In genomic region chr10:5195288-5195687, GRCm38 (mm10) we compare ENCODE assay signal across 8 mouse cellular contexts.
A peak's percentile ranks its signal among the peaks of the same experiment; 100 is the strongest.
DNase-seq lines count a peak whose midpoint lies in the region; ATAC-seq lines count a peak whose summit lies in the region.
"Had no signal": no experiment of that assay in that cellular context is flagged by ENCODE, and none has a peak within 500 bp of the region (broad histone marks: within the 10 kb centered on the region; RNA-seq: fewer than 3 reads in every experiment).

No protein-coding gene starts in this region.

- H3K9ac ChIP-seq in intestine, embryonic 14.5 days (ENCODE audit: low read length): no peak overlapping the region
- H3K9ac ChIP-seq in intestine, embryonic 16.5 days (ENCODE audit: low read depth, low read length): no peak overlapping the region
- no peak overlapping the region for H3K9ac ChIP-seq in embryonic facial prominence, embryonic 14.5 days (ENCODE audit: low read depth, low read length)

- WGBS in intestine, embryonic 14.5 days: 70% methylated on average over 5 of the region's 5 CpGs
- WGBS in intestine, embryonic 16.5 days: 58% methylated on average over 5 of the region's 5 CpGs
- WGBS in embryonic facial prominence, embryonic 14.5 days: 63% methylated on average over 5 of the region's 5 CpGs
- WGBS in hindbrain, embryonic 10.5 days: 71% methylated on average over 5 of the region's 5 CpGs

- H3K4me3 ChIP-seq in intestine, embryonic 14.5 days (ENCODE audit: low read depth, low read length): no peak overlapping the region
- no peak overlapping the region for H3K4me3 ChIP-seq in intestine, embryonic 16.5 days (ENCODE audit: low read length)
- H3K4me3 ChIP-seq in embryonic facial prominence, embryonic 14.5 days (ENCODE audit: low read depth, low read length): no peak overlapping the region
- 0 out of 2 replicates have a peak overlapping the region, but pooled peaks have one; percentile 57 for H3K4me3 ChIP-seq in hindbrain, embryonic 10.5 days

- H3K9me3 ChIP-seq in intestine, embryonic 14.5 days (ENCODE audit: control insufficient read depth, low read length): no peaks in the 10 kb centered on the region
- no peaks in the 10 kb centered on the region for H3K9me3 ChIP-seq in intestine, embryonic 16.5 days (ENCODE audit: control insufficient read depth, low read length)
- H3K9me3 ChIP-seq in embryonic facial prominence, embryonic 14.5 days (ENCODE audit: control insufficient read depth, low read length): no peaks in the 10 kb centered on the region
- no peaks in the 10 kb centered on the region for H3K9me3 ChIP-seq in hindbrain, embryonic 10.5 days
- H3K9me3 ChIP-seq: G1E had no signal

- DNase-seq in intestine, embryonic 14.5 days (ENCODE audit: low spot score): no peak
- DNase-seq in embryonic facial prominence, embryonic 14.5 days (ENCODE audit: low spot score): no peak
- DNase-seq in hindbrain, embryonic 10.5 days (ENCODE audit: low spot score): no peak
- DNase-seq in adrenal gland, postnatal 25 days: no peak
- no peak for DNase-seq in thymus, postnatal 25 days

- ATAC-seq in intestine, embryonic 14.5 days (replicated peaks; ENCODE audit: low FRiP score, low TSS enrichment, low read depth): no peak
- ATAC-seq in intestine, embryonic 16.5 days: no peak
- no peak for ATAC-seq in embryonic facial prominence, embryonic 14.5 days (ENCODE audit: low read depth)
- ATAC-seq in megakaryocyte-erythroid progenitor cell, adult 5-6 weeks (replicated peaks; ENCODE audit: low FRiP score, low TSS enrichment, poor library complexity, severe bottlenecking): peak; percentile 27

- no peaks in the 10 kb centered on the region for H3K27me3 ChIP-seq in intestine, embryonic 14.5 days (replicated peaks; ENCODE audit: control insufficient read depth, insufficient read depth, low read length)
- H3K27me3 ChIP-seq in intestine, embryonic 16.5 days (replicated peaks; ENCODE audit: control insufficient read depth, insufficient read depth, low read length): no peaks in the 10 kb centered on the region
- H3K27me3 ChIP-seq in embryonic facial prominence, embryonic 14.5 days (replicated peaks; ENCODE audit: control insufficient read depth, insufficient read depth, low read length): no peaks in the 10 kb centered on the region
- no peaks in the 10 kb centered on the region for H3K27me3 ChIP-seq in hindbrain, embryonic 10.5 days (ENCODE audit: insufficient read depth, poor library complexity, severe bottlenecking)

- H3K4me1 ChIP-seq in intestine, embryonic 14.5 days (replicated peaks; ENCODE audit: control insufficient read depth, insufficient read depth, low read length): 0 out of 2 replicates have a peak, but pooled peaks cover 2% of the 10 kb centered on the region
- H3K4me1 ChIP-seq in intestine, embryonic 16.5 days (ENCODE audit: control insufficient read depth, insufficient read depth, low read length): no peaks in the 10 kb centered on the region
- no peaks in the 10 kb centered on the region for H3K4me1 ChIP-seq in embryonic facial prominence, embryonic 14.5 days (ENCODE audit: control insufficient read depth, insufficient read depth, low read length)
- peaks cover 9% of the 10 kb centered on the region; the same call in 1 of the 2 replicates for H3K4me1 ChIP-seq in hindbrain, embryonic 10.5 days (replicated peaks)

- H3K27ac ChIP-seq in intestine, embryonic 14.5 days (ENCODE audit: low read depth): no peak overlapping the region
- H3K27ac ChIP-seq in intestine, embryonic 16.5 days (ENCODE audit: low read length): no peak overlapping the region
- no peak overlapping the region for H3K27ac ChIP-seq in embryonic facial prominence, embryonic 14.5 days (replicated peaks; ENCODE audit: low read depth, low read length)
- no peak overlapping the region for H3K27ac ChIP-seq in hindbrain, embryonic 10.5 days

- H3K4me2 ChIP-seq in intestine, embryonic 14.5 days (ENCODE audit: low read length): peak overlapping the region; percentile 51; the same call in 1 of the 2 replicates
- no peak overlapping the region for H3K4me2 ChIP-seq in intestine, embryonic 16.5 days (ENCODE audit: low read depth, low read length)
- peak overlapping the region; percentile 55; the same call in 1 of the 2 replicates for H3K4me2 ChIP-seq in embryonic facial prominence, embryonic 14.5 days (ENCODE audit: low read depth, low read length)

- H3K36me3 ChIP-seq in intestine, embryonic 14.5 days (ENCODE audit: control insufficient read depth, insufficient read depth, low read length): peaks cover 43% of the 10 kb centered on the region
- H3K36me3 ChIP-seq in intestine, embryonic 16.5 days (ENCODE audit: control insufficient read depth, insufficient read depth, low read length): no peaks in the 10 kb centered on the region
- H3K36me3 ChIP-seq in embryonic facial prominence, embryonic 14.5 days (ENCODE audit: control insufficient read depth, insufficient read depth, low read length): peaks cover 11% of the 10 kb centered on the region; the same call in 1 of the 2 replicates
- H3K36me3 ChIP-seq in hindbrain, embryonic 10.5 days: no peaks in the 10 kb centered on the region
